In genomic region chr1:180335513-180336375, GRCm38 (mm10) we compare ENCODE assay signal across 9 mouse cellular contexts. TPM values are rescaled to one million over a fixed set of nuclear protein-coding genes. Genes with fewer than 3 reads are reported as not detected.
A peak's percentile ranks its signal among the peaks of the same experiment; 100 is the strongest.
DNase-seq lines count a peak whose midpoint lies in the region; ATAC-seq lines count a peak whose summit lies in the region.
"Had no signal": no experiment of that assay in that cellular context is flagged by ENCODE, and none has a peak within 500 bp of the region (broad histone marks: within the 10 kb centered on the region; RNA-seq: fewer than 3 reads in every experiment).

No protein-coding gene starts in this region.

- peak overlapping the region; percentile 79 for H3K4me2 ChIP-seq in heart, embryonic 11.5 days
- peak overlapping the region; percentile 97 for H3K4me2 ChIP-seq in kidney, embryonic 15.5 days
- peak overlapping the region; percentile 99 for H3K4me2 ChIP-seq in stomach, embryonic 14.5 days (replicated peaks; ENCODE audit: low read depth, low read length)

- peaks cover 23% of the 10 kb centered on the region for H3K27me3 ChIP-seq in heart, embryonic 11.5 days (ENCODE audit: control insufficient read depth, insufficient read depth, low read length)
- H3K27me3 ChIP-seq in megakaryocyte, embryonic 14.5 days (replicated peaks), result no peaks in the 10 kb centered on the region
- H3K27me3 ChIP-seq in kidney, embryonic 15.5 days, result no peaks in the 10 kb centered on the region; the same call in 1 of the 2 replicates
- H3K27me3 ChIP-seq in stomach, embryonic 14.5 days (ENCODE audit: control insufficient read depth, insufficient read depth, low read length), result no peaks in the 10 kb centered on the region

- intact Hi-C loops in heart, postnatal 25 days (cut with DNase I), result no loop called here

- H3K4me1 ChIP-seq in heart, embryonic 11.5 days (ENCODE audit: control insufficient read depth, insufficient read depth, low read length), result peaks cover 18% of the 10 kb centered on the region
- H3K4me1 ChIP-seq in megakaryocyte, embryonic 14.5 days, result peaks cover 94% of the 10 kb centered on the region
- H3K4me1 ChIP-seq in kidney, embryonic 15.5 days, result peaks cover 65% of the 10 kb centered on the region
- H3K4me1 ChIP-seq in stomach, embryonic 14.5 days (ENCODE audit: control insufficient read depth, insufficient read depth, low read length), result peaks cover 32% of the 10 kb centered on the region

- no peaks in the 10 kb centered on the region for H3K9me3 ChIP-seq in heart, embryonic 11.5 days (replicated peaks; ENCODE audit: control insufficient read depth, low read length)
- no peaks in the 10 kb centered on the region for H3K9me3 ChIP-seq in megakaryocyte, embryonic 14.5 days
- H3K9me3 ChIP-seq in kidney, embryonic 15.5 days (replicated peaks), result no peaks in the 10 kb centered on the region
- no peaks in the 10 kb centered on the region for H3K9me3 ChIP-seq in stomach, embryonic 14.5 days (ENCODE audit: control insufficient read depth, low read depth, low read length)

- no peak overlapping the region for H3K27ac ChIP-seq in heart, embryonic 11.5 days (ENCODE audit: low read depth, low read length)
- no peak overlapping the region for H3K27ac ChIP-seq in kidney, embryonic 15.5 days
- H3K27ac ChIP-seq in stomach, embryonic 14.5 days (ENCODE audit: low read length), result no peak overlapping the region

- H3K36me3 ChIP-seq in heart, embryonic 11.5 days (ENCODE audit: control insufficient read depth, insufficient read depth, low read length), result no peaks in the 10 kb centered on the region
- H3K36me3 ChIP-seq in megakaryocyte, embryonic 14.5 days (replicated peaks; ENCODE audit: low read length), result peaks cover 81% of the 10 kb centered on the region
- peaks cover 19% of the 10 kb centered on the region for H3K36me3 ChIP-seq in kidney, embryonic 15.5 days
- peaks cover 5% of the 10 kb centered on the region; the same call in 1 of the 2 replicates for H3K36me3 ChIP-seq in stomach, embryonic 14.5 days (ENCODE audit: control insufficient read depth, insufficient read depth, low read length)

- no peak overlapping the region for H3K9ac ChIP-seq in heart, embryonic 11.5 days (ENCODE audit: low read depth, low read length)
- H3K9ac ChIP-seq in kidney, embryonic 15.5 days, result no peak overlapping the region; the same call in 1 of the 2 replicates
- H3K9ac ChIP-seq in stomach, embryonic 14.5 days (replicated peaks; ENCODE audit: low read depth, low read length), result no peak overlapping the region

- no peak overlapping the region for H3K4me3 ChIP-seq in heart, embryonic 11.5 days (ENCODE audit: low read depth, low read length)
- H3K4me3 ChIP-seq in megakaryocyte, embryonic 14.5 days (replicated peaks), result peak overlapping the region; percentile 100
- peak overlapping the region; percentile 75 for H3K4me3 ChIP-seq in kidney, embryonic 15.5 days (replicated peaks)
- no peak overlapping the region for H3K4me3 ChIP-seq in stomach, embryonic 14.5 days (ENCODE audit: low read depth, low read length)

- WGBS in heart, embryonic 11.5 days (ENCODE audit: insufficient replicate concordance), result 70% methylated on average over 12 of the region's 12 CpGs
- 62% methylated on average over 12 of the region's 12 CpGs for WGBS in kidney, embryonic 15.5 days
- 77% methylated on average over 12 of the region's 12 CpGs for WGBS in stomach, embryonic 14.5 days

- no peak for ATAC-seq in heart, embryonic 11.5 days (replicated peaks; ENCODE audit: insufficient number of reproducible peaks, low FRiP score, low TSS enrichment)
- ATAC-seq in megakaryocyte, adult 5-6 weeks (ENCODE audit: poor library complexity, severe bottlenecking), result no peak
- ATAC-seq in kidney, embryonic 15.5 days (replicated peaks; ENCODE audit: low FRiP score), result no peak
- no peak for ATAC-seq in stomach, embryonic 14.5 days (ENCODE audit: insufficient number of reproducible peaks, insufficient read depth, low FRiP score, low read depth)

- DNase-seq in heart, postnatal 25 days (ENCODE audit: low spot score), result no peak
- no peak for DNase-seq in spleen, postnatal 4 days (ENCODE audit: low spot score in 2 of 2)
- DNase-seq in testis, postnatal 14 days (ENCODE audit: low spot score), result no peak
- DNase-seq: adrenal gland, postnatal 14 days had no signal

RNA-seq across cellular contexts. Expression of gene Itpkb, which starts 5.5 kb away (rescaled TPM):
- 3.2 and 4.0 TPM in 2 replicates for polyA plus RNA-seq in heart, embryonic 11.5 days (2014; fragmentation: Nextera tagmentation; extraction: Ambion mirVana)
- total RNA-seq in heart, postnatal 25 days (2021), result 10 to 100 TPM; 56.1 to 63.6 TPM
- polyA plus RNA-seq in megakaryocyte, embryonic 14.5 days (2012; ENCODE audit: insufficient read depth, low replicate concordance), result 36.8 and 40.6 TPM in 2 replicates
- total RNA-seq in megakaryocyte, adult 5-6 weeks (2015), result 11.5 and 12.9 TPM in 2 replicates
- total RNA-seq in megakaryocyte, adult 5-6 weeks (2017), result 10.9 and 13.6 TPM in 2 replicates
- 8.8 and 9.4 TPM in 2 replicates for polyA plus RNA-seq in kidney, embryonic 15.5 days (2015; fragmentation: Nextera tagmentation; extraction: Ambion mirVana)
- polyA plus RNA-seq in stomach, embryonic 14.5 days (2014; fragmentation: Nextera tagmentation; extraction: Ambion mirVana), result 10.4 and 10.9 TPM in 2 replicates

Comparison
In these comparisons a context has a peak if more than half of its experiments do, and no peak if none do; other contexts are left out.
1. H3K4me3 ChIP-seq: peak in megakaryocyte, embryonic 14.5 days (single experiment) and kidney, embryonic 15.5 days (single experiment); none in heart, embryonic 11.5 days (single experiment) and stomach, embryonic 14.5 days (single experiment).
2. Peak in every context shown above with its lines, with median percentiles within 50 percentile points of each other: H3K4me2 ChIP-seq.